Mouse (Mus musculus) C2C12 (cell line): Measurements from ENCODE around the gene Tnxb.

Experiments used
- CEBPB ChIP-seq: IDR thresholded peaks from one replicate; pipeline ENCODE4 v1.6.1; 2011; ENCODE audit warnings: low read depth, mild to moderate bottlenecking, control low read depth, moderate library complexity
- CTCF ChIP-seq: IDR thresholded peaks from one replicate; pipeline ENCODE4 v1.5.1; 2011; ENCODE audit not compliant: control insufficient read depth, insufficient read depth, insufficient read length
- USF1 ChIP-seq: IDR thresholded peaks from one replicate; pipeline ENCODE4 v1.6.1; 2011; ENCODE audit warnings: low read depth, mild to moderate bottlenecking, control low read depth, moderate library complexity

- TF ChIP-seq CTCF: no peak
- TF ChIP-seq USF1: no peak
- TF ChIP-seq CEBPB: no peak
Measured at GRCm38 (mm10) chr17:34673139-34673538, 2.8 kb downstream of the Tnxb start.
